Mouse (Mus musculus): ENCODE data around the gene Rnf212b. TPM values are rescaled to one million over a fixed set of nuclear protein-coding genes. Genes with fewer than 3 reads are reported as not detected.

Rnf212b gene
- polyA plus RNA-seq, 1 experiment from 2014 or later, result not detected

DNA sequence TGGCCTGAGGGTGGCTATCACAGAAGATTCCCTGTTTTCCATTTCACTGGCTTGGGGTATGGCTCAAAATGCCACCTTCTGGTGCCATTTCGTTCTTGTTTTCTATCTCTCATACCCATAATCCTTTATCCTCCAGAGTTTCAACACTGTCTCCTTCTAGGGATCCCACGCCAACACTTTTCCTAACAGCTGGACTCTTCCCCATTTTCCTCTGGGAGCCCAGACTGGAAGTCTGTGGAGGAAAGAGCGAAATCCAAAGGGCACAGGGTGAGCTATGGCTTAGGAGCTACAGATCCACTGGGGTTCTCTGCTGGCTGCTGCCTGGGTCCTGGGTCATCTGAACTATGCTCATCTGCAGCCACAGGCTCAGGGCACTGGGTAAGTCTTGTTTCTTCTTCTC lies 60.2 kb downstream of the Rnf212b start:
- Histone ChIP-seq H3K4me1 (ENCODE audit: control insufficient read depth in 2 of 2, insufficient read depth in 2 of 2, low read length in 2 of 2) (peaks cover 5 to 10% of the 10 kb centered on the region in 2 experiments), H3K27me3 (ENCODE audit: control insufficient read depth, insufficient read depth, low read length) (no peaks in the 10 kb centered on the region), H3K36me3 (ENCODE audit: control insufficient read depth, insufficient read depth, low read length) (no peaks in the 10 kb centered on the region), H3K4me3 (ENCODE audit: control insufficient read depth in 1 of 2, insufficient read depth in 1 of 2, low read depth in 1 of 2, low read length in 2 of 2) (no peak overlapping the region), H3K9me3 (ENCODE audit: control insufficient read depth, low read length) (no peaks in the 10 kb centered on the region), H3K4me2 (ENCODE audit: low read length) (no peak overlapping the region), H3K27ac (replicated peaks in 1 of 2; ENCODE audit: control insufficient read depth in 1 of 2, insufficient read depth in 1 of 2, low read depth in 2 of 2, low read length in 2 of 2) (no peak overlapping the region), H3K9ac (ENCODE audit: low read length) (no peak overlapping the region)
- 90% methylated on average over 3 of the region's 3 CpGs for WGBS
- ATAC-seq (ENCODE audit: insufficient number of reproducible peaks, insufficient read depth, low FRiP score, low read depth), result no peak

GRCm38 (mm10) chr14:54875844-54876538 lies 62.0 kb downstream of the Rnf212b start:
- 0 out of 2 replicates have a peak, but pooled peaks have one; percentile 2 for ATAC-seq (ENCODE audit: insufficient number of reproducible peaks, insufficient read depth, low FRiP score, low read depth)
- peak overlapping the region; percentile 78 to 79 for H3K27ac ChIP-seq (replicated peaks in 1 of 2; ENCODE audit: control insufficient read depth in 1 of 2, insufficient read depth in 1 of 2, low read depth in 2 of 2, low read length in 2 of 2)
- no peaks in the 10 kb centered on the region for H3K36me3 ChIP-seq (ENCODE audit: control insufficient read depth, insufficient read depth, low read length)
- no peaks in the 10 kb centered on the region for H3K27me3 ChIP-seq (ENCODE audit: control insufficient read depth, insufficient read depth, low read length)
- WGBS, result 2% methylated on average over 36 of the region's 36 CpGs
- peak overlapping the region; percentile 72 to 74 for H3K4me3 ChIP-seq (ENCODE audit: control insufficient read depth in 1 of 2, insufficient read depth in 1 of 2, low read depth in 1 of 2, low read length in 2 of 2)
- peak overlapping the region; percentile 82 for H3K9ac ChIP-seq (ENCODE audit: low read length)
- H3K9me3 ChIP-seq (ENCODE audit: control insufficient read depth, low read length), result no peaks in the 10 kb centered on the region
- H3K4me2 ChIP-seq (ENCODE audit: low read length), result peak overlapping the region; percentile 99
- H3K4me1 ChIP-seq (ENCODE audit: control insufficient read depth in 2 of 2, insufficient read depth in 2 of 2, low read length in 2 of 2), result peaks cover 5 to 10% of the 10 kb centered on the region in 2 experiments

- H3K9ac ChIP-seq (ENCODE audit: low read length), result peak overlapping the region; percentile 82
- WGBS, result under 1% methylated on average over 66 of the region's 72 CpGs
- no peaks in the 10 kb centered on the region for H3K27me3 ChIP-seq (ENCODE audit: control insufficient read depth, insufficient read depth, low read length)
- ATAC-seq (ENCODE audit: insufficient number of reproducible peaks, insufficient read depth, low FRiP score, low read depth), result peak; percentile 86
- H3K36me3 ChIP-seq (ENCODE audit: control insufficient read depth, insufficient read depth, low read length), result no peaks in the 10 kb centered on the region
- no peaks in the 10 kb centered on the region for H3K9me3 ChIP-seq (ENCODE audit: control insufficient read depth, low read length)
- H3K27ac ChIP-seq (replicated peaks in 1 of 2; ENCODE audit: control insufficient read depth in 1 of 2, insufficient read depth in 1 of 2, low read depth in 2 of 2, low read length in 2 of 2), result peak overlapping the region; percentile 78 to 79
- peaks cover 5 to 10% of the 10 kb centered on the region in 2 experiments for H3K4me1 ChIP-seq (ENCODE audit: control insufficient read depth in 2 of 2, insufficient read depth in 2 of 2, low read length in 2 of 2)
- peak overlapping the region; percentile 72 to 74 for H3K4me3 ChIP-seq (ENCODE audit: control insufficient read depth in 1 of 2, insufficient read depth in 1 of 2, low read depth in 1 of 2, low read length in 2 of 2)
- H3K4me2 ChIP-seq (ENCODE audit: low read length), result peak overlapping the region; percentile 99
These were observed 62.7 kb downstream of the Rnf212b start for GRCm38 (mm10) chr14:54876539-54877047.

DNA sequence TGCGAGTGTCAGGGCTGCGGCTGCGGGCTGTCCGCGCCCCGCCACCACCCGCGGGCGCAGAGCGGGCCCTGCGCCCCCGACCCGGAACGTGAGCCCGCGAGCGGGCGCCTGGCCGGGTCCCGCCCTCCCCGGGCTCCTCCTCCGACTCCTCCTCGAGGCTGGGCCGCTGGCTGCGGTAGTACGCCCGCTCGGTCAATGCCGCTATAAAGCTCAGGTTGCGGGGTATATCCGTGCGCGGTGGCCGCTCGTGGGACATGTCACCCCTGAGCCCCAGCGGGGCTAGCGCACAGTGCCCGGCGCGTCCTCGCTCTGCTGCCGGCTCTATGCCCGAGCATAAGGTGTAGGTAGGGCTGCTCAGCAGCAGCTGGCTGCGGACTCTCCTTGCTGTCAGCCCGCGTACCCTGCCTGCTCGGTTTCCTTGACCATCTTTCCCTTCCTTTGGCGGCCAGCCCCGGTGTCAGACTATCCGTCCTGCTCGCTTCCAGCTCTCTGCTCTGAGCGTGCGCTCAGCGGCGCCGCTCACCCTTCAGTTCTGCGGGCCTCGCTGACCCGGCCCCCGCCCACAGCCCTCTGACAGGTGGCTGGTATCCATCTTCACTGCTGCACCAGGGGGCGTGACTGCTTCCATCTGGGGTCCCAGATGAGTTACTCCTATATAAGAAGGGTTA lies 63.2 kb downstream of the Rnf212b start, which contains the start of gene Ppp1r3e:
Gene Ppp1r3e, minus strand, starts transcription at position 503 of the 668 bp plus-strand sequence.
- no peaks in the 10 kb centered on the region for H3K9me3 ChIP-seq (ENCODE audit: control insufficient read depth, low read length)
- ATAC-seq (ENCODE audit: insufficient number of reproducible peaks, insufficient read depth, low FRiP score, low read depth), result peak; percentile 79
- H3K27me3 ChIP-seq (ENCODE audit: control insufficient read depth, insufficient read depth, low read length), result no peaks in the 10 kb centered on the region
- peaks cover 5 to 10% of the 10 kb centered on the region in 2 experiments for H3K4me1 ChIP-seq (ENCODE audit: control insufficient read depth in 2 of 2, insufficient read depth in 2 of 2, low read length in 2 of 2)
- WGBS, result 1% methylated on average over 59 of the region's 61 CpGs
- peak within 1 kb of the TSS; percentile 78 to 79 for H3K27ac ChIP-seq (replicated peaks in 1 of 2; ENCODE audit: control insufficient read depth in 1 of 2, insufficient read depth in 1 of 2, low read depth in 2 of 2, low read length in 2 of 2)
- peak within 1 kb of the TSS; percentile 72 to 74 for H3K4me3 ChIP-seq (ENCODE audit: control insufficient read depth in 1 of 2, insufficient read depth in 1 of 2, low read depth in 1 of 2, low read length in 2 of 2)
- H3K9ac ChIP-seq (ENCODE audit: low read length), result peak within 1 kb of the TSS; percentile 82
- H3K4me2 ChIP-seq (ENCODE audit: low read length), result peak within 1 kb of the TSS; percentile 99
- H3K36me3 ChIP-seq (ENCODE audit: control insufficient read depth, insufficient read depth, low read length), result no peaks in the 10 kb centered on the region

DNA sequence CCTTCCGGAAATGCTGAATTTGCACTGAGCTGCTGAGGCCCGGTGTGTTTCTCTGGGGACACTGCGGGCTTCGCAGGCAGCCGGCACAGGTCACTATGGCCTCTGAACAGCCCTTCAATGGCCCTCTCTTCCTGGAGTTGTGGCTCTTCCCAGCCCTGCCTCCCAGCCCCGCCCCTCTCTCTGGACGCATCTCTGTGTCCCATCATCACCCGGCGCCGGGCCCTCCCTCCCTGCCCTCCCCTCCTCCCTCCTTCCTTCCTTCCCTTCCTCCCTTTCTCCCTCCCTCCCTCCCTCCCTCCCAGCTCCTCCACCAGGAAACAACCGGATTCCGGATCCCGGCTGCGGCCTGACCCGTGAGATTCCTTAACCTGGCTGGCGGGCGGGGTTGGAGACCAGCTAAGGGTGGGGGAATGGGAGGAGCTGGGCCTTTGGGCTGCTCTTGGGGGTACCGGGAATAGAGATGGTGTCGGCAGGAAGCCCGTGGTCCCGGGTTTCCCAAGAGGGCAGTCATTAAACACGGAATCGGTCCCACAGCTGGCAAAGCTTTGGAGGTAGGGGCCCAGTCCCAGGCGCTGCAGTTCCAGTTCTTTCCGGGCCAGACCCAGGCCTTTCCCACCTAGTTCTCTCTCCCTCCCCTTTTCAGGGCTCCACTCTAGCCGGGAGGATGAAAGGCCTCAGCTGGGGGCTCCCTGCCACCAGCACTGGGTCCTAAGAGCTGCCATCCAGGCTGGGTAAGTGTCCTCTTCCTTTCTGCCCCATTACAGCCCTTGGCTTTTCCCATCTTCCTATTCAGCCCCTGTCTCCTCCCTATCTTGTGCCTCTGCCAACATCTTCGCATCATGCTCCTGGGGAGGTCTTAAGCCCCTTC lies 69.4 kb downstream of the Rnf212b start, which contains the start of the genes Bcl2l2 and Gm20521:
Gene Bcl2l2, plus strand, starts transcription at position 224 of the 868 bp plus-strand sequence.
Gene Gm20521, plus strand, starts transcription at position 288 of the 868 bp plus-strand sequence.
- H3K27me3 ChIP-seq (ENCODE audit: control insufficient read depth, insufficient read depth, low read length), result no peaks in the 10 kb centered on the region
- H3K4me3 ChIP-seq (ENCODE audit: control insufficient read depth in 1 of 2, insufficient read depth in 1 of 2, low read depth in 1 of 2, low read length in 2 of 2), result peak within 1 kb of the TSS; percentile 63 to 73
- ATAC-seq (ENCODE audit: insufficient number of reproducible peaks, insufficient read depth, low FRiP score, low read depth), result peak; percentile 87
- H3K4me2 ChIP-seq (ENCODE audit: low read length), result peak within 1 kb of the TSS; percentile 76
- WGBS, result 1% methylated on average over 27 of the region's 27 CpGs
- peak within 1 kb of the TSS; percentile 93 to 99 for H3K27ac ChIP-seq (replicated peaks in 1 of 2; ENCODE audit: control insufficient read depth in 1 of 2, insufficient read depth in 1 of 2, low read depth in 2 of 2, low read length in 2 of 2)
- H3K9me3 ChIP-seq (ENCODE audit: control insufficient read depth, low read length), result no peaks in the 10 kb centered on the region
- H3K36me3 ChIP-seq (ENCODE audit: control insufficient read depth, insufficient read depth, low read length), result peaks cover 27% of the 10 kb centered on the region
- H3K4me1 ChIP-seq (ENCODE audit: control insufficient read depth in 2 of 2, insufficient read depth in 2 of 2, low read length in 2 of 2), result peaks cover 6 to 19% of the 10 kb centered on the region in 2 experiments
- peak within 1 kb of the TSS; percentile 80 for H3K9ac ChIP-seq (ENCODE audit: low read length)

GRCm38 (mm10) chr14:54884022-54884712 lies 70.2 kb downstream of the Rnf212b start:
- H3K4me2 ChIP-seq (ENCODE audit: low read length), result peak overlapping the region; percentile 76
- 27% methylated on average over 21 of the region's 21 CpGs for WGBS
- peaks cover 27% of the 10 kb centered on the region for H3K36me3 ChIP-seq (ENCODE audit: control insufficient read depth, insufficient read depth, low read length)

More at GRCm38 (mm10) chr14:54884022-54884712, 70.2 kb downstream of the Rnf212b start:
- peaks cover 6 to 19% of the 10 kb centered on the region in 2 experiments for H3K4me1 ChIP-seq (ENCODE audit: control insufficient read depth in 2 of 2, insufficient read depth in 2 of 2, low read length in 2 of 2)
- peak overlapping the region; percentile 80 for H3K9ac ChIP-seq (ENCODE audit: low read length)
- no peaks in the 10 kb centered on the region for H3K9me3 ChIP-seq (ENCODE audit: control insufficient read depth, low read length)
- no peaks in the 10 kb centered on the region for H3K27me3 ChIP-seq (ENCODE audit: control insufficient read depth, insufficient read depth, low read length)
- peak; percentile 18; the same call in 1 of the 2 replicates for ATAC-seq (ENCODE audit: insufficient number of reproducible peaks, insufficient read depth, low FRiP score, low read depth)
- peak overlapping the region; percentile 55 to 73 for H3K4me3 ChIP-seq (ENCODE audit: control insufficient read depth in 1 of 2, insufficient read depth in 1 of 2, low read depth in 1 of 2, low read length in 2 of 2)
- H3K27ac ChIP-seq (replicated peaks in 1 of 2; ENCODE audit: control insufficient read depth in 1 of 2, insufficient read depth in 1 of 2, low read depth in 2 of 2, low read length in 2 of 2), result peak overlapping the region; percentile 87 to 93

All from heart, embryonic 14.5 days (tissue).